ENCODE assay signal across 27 mouse cellular contexts in the genomic region with DNA sequence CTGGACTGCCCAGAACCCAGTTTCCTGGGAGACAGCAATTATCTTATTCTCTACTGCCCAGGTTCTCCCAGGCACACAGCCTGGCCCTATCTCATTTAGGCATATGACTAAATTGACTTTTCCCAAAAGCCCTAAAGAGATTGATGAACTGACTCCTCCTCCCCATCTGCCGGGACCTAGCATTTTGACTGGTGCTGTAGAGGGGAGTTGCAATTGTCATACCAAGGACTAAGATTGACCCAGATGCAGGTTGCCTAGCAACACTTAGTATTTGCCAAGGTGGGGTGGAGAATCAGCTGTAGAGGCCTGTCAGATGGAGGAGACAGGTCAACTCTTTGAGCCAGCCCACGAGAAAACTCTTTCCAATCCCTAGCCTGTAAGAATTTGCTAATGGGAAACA. TPM values are rescaled to one million over a fixed set of nuclear protein-coding genes. Genes with fewer than 3 reads are reported as not detected.
DNase-seq lines count a peak whose midpoint lies in the region; ATAC-seq and TF ChIP-seq lines count a peak whose summit lies in the region.
"Had no signal": no experiment of that assay in that cellular context is flagged by ENCODE, and none has a peak within 500 bp of the region (broad histone marks: within the 10 kb centered on the region; RNA-seq: fewer than 3 reads in every experiment).

No protein-coding gene starts in this region.

- H3K36me3 ChIP-seq in hindbrain, embryonic 10.5 days, result peaks cover 49% of the 10 kb centered on the region
- peaks cover 10% of the 10 kb centered on the region for H3K36me3 ChIP-seq in hindbrain, embryonic 16.5 days (ENCODE audit: control insufficient read depth, insufficient read depth, low read length)
- H3K36me3 ChIP-seq: liver, embryonic 15.5 days had no signal

- H3K4me1 ChIP-seq in hindbrain, embryonic 10.5 days (replicated peaks), result peaks cover 58% of the 10 kb centered on the region
- peaks cover 11% of the 10 kb centered on the region for H3K4me1 ChIP-seq in hindbrain, embryonic 16.5 days (ENCODE audit: control insufficient read depth, insufficient read depth, low read depth, low read length)
- H3K4me1 ChIP-seq: liver, embryonic 15.5 days had no signal

- no peaks in the 10 kb centered on the region for H3K27me3 ChIP-seq in hindbrain, embryonic 10.5 days (ENCODE audit: insufficient read depth, poor library complexity, severe bottlenecking)
- no peaks in the 10 kb centered on the region for H3K27me3 ChIP-seq in hindbrain, embryonic 16.5 days (replicated peaks; ENCODE audit: control insufficient read depth, insufficient read depth, low read length)
- H3K27me3 ChIP-seq: embryonic facial prominence, embryonic 15.5 days; forebrain, embryonic 12.5 days; heart, embryonic 15.5 days; limb, embryonic 15.5 days; liver, embryonic 15.5 days; midbrain, embryonic 15.5 days had no signal

- H3K4me2 ChIP-seq in hindbrain, embryonic 16.5 days (ENCODE audit: low read length), result no peak overlapping the region
- H3K4me2 ChIP-seq: embryonic facial prominence, embryonic 15.5 days; forebrain, embryonic 12.5 days; heart, embryonic 15.5 days; limb, embryonic 15.5 days; liver, embryonic 15.5 days; midbrain, embryonic 15.5 days had no signal

- WGBS in hindbrain, embryonic 10.5 days, result 72% methylated on average over 2 of the region's 2 CpGs
- 24% methylated on average over 2 of the region's 2 CpGs for WGBS in hindbrain, embryonic 16.5 days

- H3K27ac ChIP-seq in hindbrain, embryonic 10.5 days, result peak overlapping the region; percentile 83; the same call in 1 of the 2 replicates
- no peak overlapping the region for H3K27ac ChIP-seq in hindbrain, embryonic 16.5 days (ENCODE audit: low read depth, low read length)
- H3K27ac ChIP-seq: embryonic facial prominence, embryonic 15.5 days; heart, embryonic 15.5 days; kidney, postnatal 0 days; limb, embryonic 15.5 days; liver, embryonic 15.5 days; midbrain, embryonic 15.5 days had no signal

- no peaks in the 10 kb centered on the region for H3K9me3 ChIP-seq in hindbrain, embryonic 10.5 days
- H3K9me3 ChIP-seq in hindbrain, embryonic 16.5 days (ENCODE audit: control insufficient read depth, low read length), result no peaks in the 10 kb centered on the region
- H3K9me3 ChIP-seq: embryonic facial prominence, embryonic 15.5 days; G1E; heart, embryonic 15.5 days; limb, embryonic 15.5 days; liver, embryonic 15.5 days; midbrain, embryonic 15.5 days had no signal

- H3K4me3 ChIP-seq in hindbrain, embryonic 10.5 days, result no peak overlapping the region
- no peak overlapping the region for H3K4me3 ChIP-seq in hindbrain, embryonic 16.5 days (ENCODE audit: low read length)
- H3K4me3 ChIP-seq: embryonic facial prominence, embryonic 15.5 days; forebrain, embryonic 12.5 days; heart, embryonic 15.5 days; limb, embryonic 15.5 days; liver, embryonic 15.5 days; midbrain, embryonic 15.5 days; myocyte had no signal

- TF ChIP-seq POLR2A in brain, embryonic 14.5 days (IDR thresholded peaks at IDR 0.05; ENCODE audit: borderline replicate concordance, extremely low read depth, insufficient read depth, insufficient read length, poor library complexity, severe bottlenecking), result no peak

- no peak overlapping the region for H3K9ac ChIP-seq in hindbrain, embryonic 16.5 days (ENCODE audit: low read depth, low read length)
- H3K9ac ChIP-seq: embryonic facial prominence, embryonic 15.5 days; heart, embryonic 15.5 days; limb, embryonic 15.5 days; liver, embryonic 15.5 days; midbrain, embryonic 15.5 days had no signal

- DNase-seq in cerebellum, postnatal 10 days, result peak; percentile 54 to 66
- no peak for DNase-seq in cerebellum, postnatal 4 days (ENCODE audit: low spot score in 2 of 2)
- no peak for DNase-seq in hindbrain, embryonic 10.5 days (ENCODE audit: low spot score)
- peak; percentile 35 for DNase-seq in brain, embryonic 14.5 days (ENCODE audit: low read depth)
- peak; percentile 29 for DNase-seq in mesoderm, embryonic 11.5 days (ENCODE audit: low read depth, low spot score)
- DNase-seq in adrenal gland, adult 2 months, result no peak
- no peak for DNase-seq in frontal cortex, postnatal 10 days (ENCODE audit: low spot score in 2 of 2)
- DNase-seq: adrenal gland, postnatal 36 days; gastrocnemius, postnatal 36 days; kidney, adult 11 months; layer of hippocampus, postnatal 36 days; lung, postnatal 10 days had no signal

- TF ChIP-seq CTCF in brain, embryonic 14.5 days (IDR thresholded peaks at IDR 0.05; ENCODE audit: borderline replicate concordance, extremely low read depth, insufficient read depth, insufficient read length), result no peak

- ATAC-seq in hindbrain, embryonic 16.5 days, result no peak
- ATAC-seq: midbrain, embryonic 15.5 days had no signal

RNA-seq across cellular contexts. Expression of gene Vash1, which starts 19.5 kb away (rescaled TPM):
- 21.1 and 27.4 TPM in 2 replicates for polyA plus RNA-seq in hindbrain, embryonic 10.5 days (2016; fragmentation: Nextera tagmentation; extraction: Ambion mirVana)
- polyA plus RNA-seq in hindbrain, embryonic 16.5 days (2015; fragmentation: Nextera tagmentation; extraction: Ambion mirVana), result 28.3 and 31.5 TPM in 2 replicates
- polyA plus RNA-seq in brain, embryonic 14.5 days (2012; rRNA removed), result 41.9 and 59.6 TPM in 2 replicates
- total RNA-seq in adrenal gland, adult 2 months (2021), result 1 to 10 TPM; 2.9 to 4.8 TPM
- 4.8 and 6.8 TPM in 2 replicates for polyA plus RNA-seq in adrenal gland, adult 2 months (2012; rRNA removed)
- total RNA-seq: G1E had no signal
- polyA plus RNA-seq: G1E had no signal

RNA-seq across cellular contexts. Expression of gene Angel1, which starts 28.3 kb away (rescaled TPM):
- polyA plus RNA-seq in hindbrain, embryonic 10.5 days (2016; fragmentation: Nextera tagmentation; extraction: Ambion mirVana), result 14.7 and 14.8 TPM in 2 replicates
- 10.0 and 13.0 TPM in 2 replicates for polyA plus RNA-seq in hindbrain, embryonic 16.5 days (2015; fragmentation: Nextera tagmentation; extraction: Ambion mirVana)
- 17.3 and 17.8 TPM in 2 replicates for polyA plus RNA-seq in brain, embryonic 14.5 days (2012; rRNA removed)
- total RNA-seq in adrenal gland, adult 2 months (2021), result 1 to 10 TPM; 2.3 to 5.1 TPM
- polyA plus RNA-seq in adrenal gland, adult 2 months (2012; rRNA removed), result 2.7 and 3.7 TPM in 2 replicates

RNA-seq across cellular contexts. Expression of gene Lrrc74a, which starts 36.2 kb away (rescaled TPM):
- polyA plus RNA-seq in hindbrain, embryonic 10.5 days (2016; fragmentation: Nextera tagmentation; extraction: Ambion mirVana), result not detected in 2 replicates
- polyA plus RNA-seq in hindbrain, embryonic 16.5 days (2015; fragmentation: Nextera tagmentation; extraction: Ambion mirVana), result not detected in 2 replicates
- polyA plus RNA-seq in brain, embryonic 14.5 days (2012; rRNA removed), result not detected in 2 replicates
- total RNA-seq in adrenal gland, adult 2 months (2021), result not detected
- polyA plus RNA-seq in adrenal gland, adult 2 months (2012; rRNA removed), result not detected in 2 replicates
- total RNA-seq: adrenal gland, postnatal 36 days; gastrocnemius, postnatal 36 days; heart, adult 8-10 months; hematopoietic stem cell, adult 5-6 weeks; layer of hippocampus, postnatal 36 days; left cerebral cortex, postnatal 36 days; megakaryocyte progenitor cell, adult 5-6 weeks had no signal
- polyA plus RNA-seq: embryonic facial prominence, embryonic 15.5 days; forebrain, embryonic 12.5 days; G1E; heart, embryonic 15.5 days; kidney, postnatal 0 days; limb, embryonic 15.5 days; liver, embryonic 15.5 days; midbrain, embryonic 15.5 days; myocyte; small intestine, adult 2 months had no signal

Comparison
In these comparisons a context has a peak if more than half of its experiments do, and no peak if none do; other contexts are left out.
1. DNase-seq: peak in cerebellum, postnatal 10 days (2 of 2), brain, embryonic 14.5 days (single experiment) and mesoderm, embryonic 11.5 days (single experiment); none in cerebellum, postnatal 4 days (0 of 2), hindbrain, embryonic 10.5 days (single experiment), adrenal gland, adult 2 months (single experiment) and frontal cortex, postnatal 10 days (0 of 2).